Mouse (Mus musculus): ENCODE results near the gene Atf5. TPM values are rescaled to one million over a fixed set of nuclear protein-coding genes. Genes with fewer than 3 reads are reported as not detected.
A peak's percentile ranks its signal among the peaks of the same experiment; 100 is the strongest.

Gene Atf5
- total RNA-seq, 2 experiments from 2014 or later = 50.4 to 51.3 TPM

GRCm38 (mm10) chr7:44790066-44790465, 26.4 kb downstream of the Atf5 start:
- DNase-seq = no peak
- intact Hi-C loops (cut with DNase I) = no loop called here

- intact Hi-C loops (cut with DNase I) = no loop called here
- no peak for DNase-seq
Observed at GRCm38 (mm10) chr7:44789531-44789930, 26.9 kb downstream of the Atf5 start.

GRCm38 (mm10) chr7:44780101-44780500, 36.4 kb downstream of the Atf5 start:
- intact Hi-C loops (cut with DNase I) = no loop called here
- no peak for DNase-seq

GRCm38 (mm10) chr7:44776849-44777498, 39.5 kb downstream of the Atf5 start:
- DNase-seq = no peak
- intact Hi-C loops (cut with DNase I) = no loop called here

- intact Hi-C loops (cut with DNase I) = loop anchor here (5.0 kb wide), 1 partner anchor 40 kb away; no protein-coding TSS in a partner anchor
- DNase-seq = no peak
Observed at GRCm38 (mm10) chr7:44772591-44773204, 43.8 kb downstream of the Atf5 start.

GRCm38 (mm10) chr7:44770046-44770578, 46.3 kb downstream of the Atf5 start:
- intact Hi-C loops (cut with DNase I) = loop anchor here (5.0 kb wide), 1 partner anchor 42 kb away; no protein-coding TSS in a partner anchor
- peak; percentile 85 to 91 for DNase-seq

- intact Hi-C loops (cut with DNase I) = no loop called here
- DNase-seq = no peak
Observed at GRCm38 (mm10) chr7:44768129-44768528, 48.3 kb downstream of the Atf5 start.

Small RNA genes lying within 50 kb of the gene (microRNA-seq; reads per million reads assigned to microRNA genes)
- gene Mir707 = 0 reads per million in 2 experiments

Other genes starting within 250 kb of the Atf5 start
- 1 to 10 TPM in 1 of 2 experiments, under 1 TPM in 1; 0.43 to 1.4 TPM for gene Napsa, start 244.3 kb downstream of the Atf5 start, total RNA-seq (2021)
- under 1 TPM; 0.35 to 0.36 TPM for gene Kcnc3, start 226.0 kb downstream of the Atf5 start, total RNA-seq (2021)
- gene Myh14, start 145.8 kb downstream of the Atf5 start, total RNA-seq (2021) = 10 to 100 TPM; 37.0 to 46.2 TPM
- not detected for gene Izumo2, start 107.9 kb downstream of the Atf5 start, total RNA-seq (2021)
- 10 to 100 TPM; 24.7 to 28.3 TPM for gene Vrk3, start 68.2 kb downstream of the Atf5 start, total RNA-seq (2021)
- gene Zfp473, start 65.6 kb downstream of the Atf5 start, total RNA-seq (2021) = under 1 TPM; 0.12 to 0.35 TPM
- gene Nup62, start 570 bp downstream of the Atf5 start, total RNA-seq (2021) = 10 to 100 TPM; 44.3 to 45.1 TPM
- gene Il4i1, start 271 bp downstream of the Atf5 start, total RNA-seq (2021) = 1 to 10 TPM; 1.3 to 1.8 TPM
- 10 to 100 TPM; 76.8 to 78.4 TPM for gene Akt1s1, start 32.3 kb upstream of the Atf5 start, total RNA-seq (2021)
- 10 to 100 TPM; 38.4 to 44.7 TPM for gene Tbc1d17, start 32.4 kb upstream of the Atf5 start, total RNA-seq (2021)
- 10 to 100 TPM; 18.1 to 21.6 TPM for gene Pnkp, start 40.5 kb upstream of the Atf5 start, total RNA-seq (2021)
- 100 to 1,000 TPM; 189 to 196 TPM for gene Ptov1, start 53.1 kb upstream of the Atf5 start, total RNA-seq (2021)
- 10 to 100 TPM; 67.7 to 77.1 TPM for gene Med25, start 76.1 kb upstream of the Atf5 start, total RNA-seq (2021)
- 10 to 100 TPM; 12.2 to 18.2 TPM for gene Fuz, start 79.4 kb upstream of the Atf5 start, total RNA-seq (2021)
- 10 to 100 TPM; 90.9 to 91.1 TPM for gene Ap2a1, start 112.8 kb upstream of the Atf5 start, total RNA-seq (2021)
- gene Tsks, start 126.5 kb upstream of the Atf5 start, total RNA-seq (2021) = not detected
- 1 to 10 TPM; 4.1 to 6.2 TPM for gene Cpt1c, start 158.2 kb upstream of the Atf5 start, total RNA-seq (2021)
- 100 to 1,000 TPM; 198 to 216 TPM for gene Prmt1, start 169.9 kb upstream of the Atf5 start, total RNA-seq (2021)
- 10 to 100 TPM; 34.1 to 47.9 TPM for gene Irf3, start 181.0 kb upstream of the Atf5 start, total RNA-seq (2021)
- 10 to 100 TPM; 14.5 to 15.9 TPM for gene Bcl2l12, start 182.1 kb upstream of the Atf5 start, total RNA-seq (2021)
- gene Scaf1, start 199.7 kb upstream of the Atf5 start, total RNA-seq (2021) = 10 to 100 TPM; 68.5 to 70.1 TPM
- gene Rras, start 201.3 kb upstream of the Atf5 start, total RNA-seq (2021) = 10 to 100 TPM; 71.6 to 75.7 TPM
- 10 to 100 TPM; 28.8 to 35.7 TPM for gene Prr12, start 236.2 kb upstream of the Atf5 start, total RNA-seq (2021)
- 10 to 100 TPM; 33.9 to 35.9 TPM for gene Nosip, start 245.8 kb upstream of the Atf5 start, total RNA-seq (2021)
- 10 to 100 TPM; 10.9 to 11.3 TPM for gene Prrg2, start 246.0 kb upstream of the Atf5 start, total RNA-seq (2021)

All from heart, postnatal 10 days (tissue).